Mouse (Mus musculus): ENCODE data around the gene Wscd1. TPM values are rescaled to one million over a fixed set of nuclear protein-coding genes. Genes with fewer than 3 reads are reported as not detected.

Wscd1 gene
- polyA plus RNA-seq, 1 experiment: 62.4 TPM

- TF ChIP-seq POLR2A (IDR thresholded peaks at IDR 0.05; ENCODE audit: borderline replicate concordance, extremely low read depth, insufficient read depth, insufficient read length, poor library complexity, severe bottlenecking) (no peak), CTCF (IDR thresholded peaks at IDR 0.05; ENCODE audit: borderline replicate concordance, extremely low read depth, insufficient read depth, insufficient read length) (no peak)
Measured at GRCm38 (mm10) chr11:71755115-71755514, 5.4 kb downstream of the Wscd1 start.

GRCm38 (mm10) chr11:71756325-71756724 is 6.6 kb downstream of the Wscd1 start:
- TF ChIP-seq CTCF (IDR thresholded peaks at IDR 0.05; ENCODE audit: borderline replicate concordance, extremely low read depth, insufficient read depth, insufficient read length) (no peak), POLR2A (IDR thresholded peaks at IDR 0.05; ENCODE audit: borderline replicate concordance, extremely low read depth, insufficient read depth, insufficient read length, poor library complexity, severe bottlenecking) (no peak)
- DNase-seq (ENCODE audit: low read depth): peak; percentile 43

More at GRCm38 (mm10) chr11:71755115-71755514, 5.4 kb downstream of the Wscd1 start:
- DNase-seq (ENCODE audit: low read depth): no peak

GRCm38 (mm10) chr11:71758211-71759110 is 8.7 kb downstream of the Wscd1 start:
- peak; percentile 97 for DNase-seq (ENCODE audit: low read depth)
- TF ChIP-seq POLR2A (IDR thresholded peaks at IDR 0.05; ENCODE audit: borderline replicate concordance, extremely low read depth, insufficient read depth, insufficient read length, poor library complexity, severe bottlenecking): no peak
- no peak for TF ChIP-seq CTCF (IDR thresholded peaks at IDR 0.05; ENCODE audit: borderline replicate concordance, extremely low read depth, insufficient read depth, insufficient read length)

- TF ChIP-seq POLR2A (IDR thresholded peaks at IDR 0.05; ENCODE audit: borderline replicate concordance, extremely low read depth, insufficient read depth, insufficient read length, poor library complexity, severe bottlenecking): no peak
- DNase-seq (ENCODE audit: low read depth): no peak
Measured at GRCm38 (mm10) chr11:71760991-71761390, 11.3 kb downstream of the Wscd1 start.

GRCm38 (mm10) chr11:71763154-71763553 is 13.4 kb downstream of the Wscd1 start:
- TF ChIP-seq CTCF (IDR thresholded peaks at IDR 0.05; ENCODE audit: borderline replicate concordance, extremely low read depth, insufficient read depth, insufficient read length) (no peak), POLR2A (IDR thresholded peaks at IDR 0.05; ENCODE audit: borderline replicate concordance, extremely low read depth, insufficient read depth, insufficient read length, poor library complexity, severe bottlenecking) (no peak)
- peak; percentile 93 for DNase-seq (ENCODE audit: low read depth)

- peak; percentile 80 for DNase-seq (ENCODE audit: low read depth)
- no peak for TF ChIP-seq CTCF (IDR thresholded peaks at IDR 0.05; ENCODE audit: borderline replicate concordance, extremely low read depth, insufficient read depth, insufficient read length)
Measured at GRCm38 (mm10) chr11:71763651-71764275, 14.0 kb downstream of the Wscd1 start.

- no peak for DNase-seq (ENCODE audit: low read depth)
- TF ChIP-seq POLR2A (IDR thresholded peaks at IDR 0.05; ENCODE audit: borderline replicate concordance, extremely low read depth, insufficient read depth, insufficient read length, poor library complexity, severe bottlenecking): no peak
- no peak for TF ChIP-seq CTCF (IDR thresholded peaks at IDR 0.05; ENCODE audit: borderline replicate concordance, extremely low read depth, insufficient read depth, insufficient read length)
Measured at GRCm38 (mm10) chr11:71764743-71765142, 15.0 kb downstream of the Wscd1 start.

GRCm38 (mm10) chr11:71765335-71765734 is 15.6 kb downstream of the Wscd1 start:
- DNase-seq (ENCODE audit: low read depth): no peak
- TF ChIP-seq CTCF (IDR thresholded peaks at IDR 0.05; ENCODE audit: borderline replicate concordance, extremely low read depth, insufficient read depth, insufficient read length): no peak

- no peak for DNase-seq (ENCODE audit: low read depth)
- TF ChIP-seq POLR2A (IDR thresholded peaks at IDR 0.05; ENCODE audit: borderline replicate concordance, extremely low read depth, insufficient read depth, insufficient read length, poor library complexity, severe bottlenecking) (no peak), CTCF (IDR thresholded peaks at IDR 0.05; ENCODE audit: borderline replicate concordance, extremely low read depth, insufficient read depth, insufficient read length) (no peak)
Measured at GRCm38 (mm10) chr11:71766380-71766779, 16.7 kb downstream of the Wscd1 start.

GRCm38 (mm10) chr11:71767726-71768125 is 18.0 kb downstream of the Wscd1 start:
- no peak for DNase-seq (ENCODE audit: low read depth)
- no peak for TF ChIP-seq CTCF (IDR thresholded peaks at IDR 0.05; ENCODE audit: borderline replicate concordance, extremely low read depth, insufficient read depth, insufficient read length)
- no peak for TF ChIP-seq POLR2A (IDR thresholded peaks at IDR 0.05; ENCODE audit: borderline replicate concordance, extremely low read depth, insufficient read depth, insufficient read length, poor library complexity, severe bottlenecking)

GRCm38 (mm10) chr11:71769744-71770143 is 20.0 kb downstream of the Wscd1 start:
- TF ChIP-seq POLR2A (IDR thresholded peaks at IDR 0.05; ENCODE audit: borderline replicate concordance, extremely low read depth, insufficient read depth, insufficient read length, poor library complexity, severe bottlenecking) (no peak), CTCF (IDR thresholded peaks at IDR 0.05; ENCODE audit: borderline replicate concordance, extremely low read depth, insufficient read depth, insufficient read length) (no peak)
- DNase-seq (ENCODE audit: low read depth): no peak

GRCm38 (mm10) chr11:71770479-71770878 is 20.8 kb downstream of the Wscd1 start:
- TF ChIP-seq POLR2A (IDR thresholded peaks at IDR 0.05; ENCODE audit: borderline replicate concordance, extremely low read depth, insufficient read depth, insufficient read length, poor library complexity, severe bottlenecking) (no peak), CTCF (IDR thresholded peaks at IDR 0.05; ENCODE audit: borderline replicate concordance, extremely low read depth, insufficient read depth, insufficient read length) (no peak)
- no peak for DNase-seq (ENCODE audit: low read depth)

Measured in brain, embryonic 14.5 days (tissue).